Mouse (Mus musculus) lung, postnatal 0 days (tissue): ENCODE results near the gene Gm38392.

Experiments used
- CTCF ChIP-seq: IDR thresholded peaks from 2 replicates; pipeline ENCODE4 v1.5.1; 2016; ENCODE audit warnings: antibody characterized with exemption, mild to moderate bottlenecking
- EP300 ChIP-seq: IDR thresholded peaks from 2 replicates; pipeline ENCODE4 v1.6.1; 2016; ENCODE audit warnings: antibody characterized with exemption, mild to moderate bottlenecking, control low read depth

DNA sequence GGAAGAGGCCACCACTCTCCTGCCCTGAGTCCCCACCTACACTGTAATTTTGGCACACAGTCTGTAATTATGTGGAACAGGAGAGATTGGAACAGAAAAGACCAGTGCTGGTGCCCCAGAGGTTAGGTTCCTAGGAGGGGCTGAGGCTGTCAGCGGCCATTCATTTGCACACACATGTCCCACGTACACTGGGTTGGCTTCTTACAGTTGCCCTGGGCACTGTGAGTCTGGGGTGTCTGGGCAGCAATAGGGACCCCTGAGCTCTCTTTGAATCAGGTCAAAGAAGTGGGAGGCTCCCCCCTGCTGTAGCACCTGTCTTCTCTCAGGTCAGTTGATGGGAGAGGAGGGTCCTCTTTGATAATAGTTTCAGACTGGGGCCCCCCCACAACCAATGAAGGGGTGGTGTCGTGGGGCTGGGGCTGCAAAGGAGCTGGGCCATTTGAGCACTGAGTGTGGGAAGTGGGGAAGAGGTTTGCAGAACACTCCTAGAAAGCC, 78.7 kb downstream of the Gm38392 start:
- TF ChIP-seq CTCF, result no peak
- no peak for TF ChIP-seq EP300
